8 mouse cellular contexts compared by ENCODE assay signal in the genomic region with DNA sequence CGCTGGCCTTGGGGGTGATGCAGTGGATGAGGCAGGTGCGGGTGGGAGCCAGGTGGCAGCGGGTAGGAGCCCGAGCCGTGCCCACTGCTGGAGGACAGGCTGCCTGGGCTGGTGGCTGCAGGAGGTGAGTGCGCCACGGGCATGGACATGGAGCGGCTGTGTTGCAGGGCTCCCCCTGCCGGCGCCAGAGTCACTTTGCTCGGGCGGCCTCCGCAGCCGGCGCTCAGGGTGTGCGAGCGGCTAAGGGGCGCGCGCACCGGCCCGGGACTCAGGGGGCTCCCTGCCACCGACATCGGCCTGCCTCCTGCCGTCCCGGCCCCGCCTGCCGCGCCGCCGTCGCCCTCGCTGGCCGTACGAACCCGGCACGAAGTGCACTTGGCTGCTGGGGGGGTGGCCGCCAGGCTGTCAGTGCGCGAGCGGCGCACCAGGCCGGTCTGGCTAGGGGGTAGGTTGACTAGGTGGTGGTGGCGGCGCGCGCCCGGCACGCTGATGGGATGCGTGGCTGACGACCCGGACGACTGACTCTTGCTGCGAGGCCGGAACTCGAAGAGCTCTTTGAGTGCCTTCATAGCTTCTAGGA. TPM values are rescaled to one million over a fixed set of nuclear protein-coding genes. Genes with fewer than 3 reads are reported as not detected.
DNase-seq lines count a peak whose midpoint lies in the region; ATAC-seq and TF ChIP-seq lines count a peak whose summit lies in the region.

No protein-coding gene starts in this region.

- TF ChIP-seq CTCF in MEL (IDR thresholded peaks at IDR 0.05 in 2 of 3, conservative IDR thresholded peaks at IDR 0.05 in 1 of 3; ENCODE audit: control insufficient read depth in 1 of 3, insufficient read depth in 1 of 3, low read depth in 2 of 3, low read length in 3 of 3, poor library complexity in 1 of 3, severe bottlenecking in 1 of 3): peak in 2 of 3 experiments; percentile 74 to 91; a peak in 5 of 6 replicates
- peak; percentile 90 for TF ChIP-seq CTCF in lung, postnatal 0 days (IDR thresholded peaks at IDR 0.05)

- H3K27ac ChIP-seq in MEL (ENCODE audit: control insufficient read depth, low read depth, low read length): peak overlapping the region; percentile 77
- H3K27ac ChIP-seq in hindbrain, embryonic 10.5 days: peak overlapping the region; percentile 99
- H3K27ac ChIP-seq in lung, postnatal 0 days (ENCODE audit: low read length): peak overlapping the region; percentile 99

- no peaks in the 10 kb centered on the region for H3K9me3 ChIP-seq in MEL (replicated peaks; ENCODE audit: insufficient read depth, low read length)
- H3K9me3 ChIP-seq in hindbrain, embryonic 10.5 days: no peaks in the 10 kb centered on the region
- no peaks in the 10 kb centered on the region for H3K9me3 ChIP-seq in lung, postnatal 0 days (ENCODE audit: low read length)

- under 1% methylated on average over 56 of the region's 56 CpGs for whole genome bisulfite sequencing in hindbrain, embryonic 10.5 days
- WGBS in lung, postnatal 0 days: under 1% methylated on average over 29 of the region's 56 CpGs

- H3K4me2 ChIP-seq in lung, postnatal 0 days (replicated peaks; ENCODE audit: low read depth, low read length): peak overlapping the region; percentile 89

- no peak; a peak in 1 of 4 replicates for TF ChIP-seq POLR2A in MEL (IDR thresholded peaks at IDR 0.05; ENCODE audit: control insufficient read depth in 1 of 2, insufficient read depth in 1 of 2, low read depth in 1 of 2, low read length in 2 of 2, poor library complexity in 1 of 2)

- peak overlapping the region; percentile 83 to 88 for H3K4me3 ChIP-seq in MEL (ENCODE audit: control insufficient read depth in 1 of 2, insufficient read depth in 1 of 2, low read depth in 2 of 2, low read length in 2 of 2)
- H3K4me3 ChIP-seq in hindbrain, embryonic 10.5 days: peak overlapping the region; percentile 88
- H3K4me3 ChIP-seq in lung, postnatal 0 days (ENCODE audit: low read depth, low read length): peak overlapping the region; percentile 79

- H3K36me3 ChIP-seq in MEL (ENCODE audit: control insufficient read depth in 1 of 2, insufficient read depth in 2 of 2, low read length in 2 of 2): peaks cover 0 to 6% of the 10 kb centered on the region in 2 experiments; a peak in 2 of 4 replicates
- H3K36me3 ChIP-seq in hindbrain, embryonic 10.5 days: peaks cover 27% of the 10 kb centered on the region
- H3K36me3 ChIP-seq in lung, postnatal 0 days (ENCODE audit: insufficient read depth, low read length): no peaks in the 10 kb centered on the region

- peak; percentile 70 for TF ChIP-seq RAD21 in MEL (IDR thresholded peaks at IDR 0.05; ENCODE audit: low read depth, low read length)

- peak; percentile 86 for DNase-seq in MEL (ENCODE audit: low read depth, low spot score)
- peak; percentile 92 for DNase-seq in cerebellum, adult 8-10 months
- peak; percentile 91 for DNase-seq in hindbrain, embryonic 10.5 days (ENCODE audit: low spot score)
- DNase-seq in layer of hippocampus, postnatal 10 days (ENCODE audit: low spot score in 2 of 2): peak; percentile 92 to 96
- peak; percentile 93 for DNase-seq in lung, postnatal 0 days (ENCODE audit: low spot score)
- peak; percentile 74 for DNase-seq in ovary, postnatal 10 days (ENCODE audit: low spot score)
- peak; percentile 77 to 88 for DNase-seq in thymus, postnatal 10 days (ENCODE audit: low spot score in 2 of 2)

- peaks cover 6 to 28% of the 10 kb centered on the region in 2 experiments for H3K4me1 ChIP-seq in MEL (ENCODE audit: control insufficient read depth in 1 of 2, insufficient read depth in 2 of 2, low read length in 2 of 2)
- peaks cover 79% of the 10 kb centered on the region for H3K4me1 ChIP-seq in hindbrain, embryonic 10.5 days (replicated peaks)
- H3K4me1 ChIP-seq in lung, postnatal 0 days (ENCODE audit: insufficient read depth, low read depth, low read length): peaks cover 22% of the 10 kb centered on the region; the same call in 1 of the 2 replicates

- peak overlapping the region; percentile 83 for H3K9ac ChIP-seq in MEL (ENCODE audit: control insufficient read depth, low read depth, low read length, poor library complexity, severe bottlenecking)
- H3K9ac ChIP-seq in lung, postnatal 0 days (replicated peaks; ENCODE audit: low read depth): peak overlapping the region; percentile 79

- no peak for TF ChIP-seq EP300 in MEL (IDR thresholded peaks at IDR 0.05; ENCODE audit: low read depth in 1 of 2, low read length in 2 of 2)
- TF ChIP-seq EP300 in lung, postnatal 0 days (IDR thresholded peaks at IDR 0.05): no peak

- no peaks in the 10 kb centered on the region for H3K27me3 ChIP-seq in MEL (ENCODE audit: control insufficient read depth in 1 of 2, insufficient read depth in 2 of 2, low read length in 2 of 2)
- H3K27me3 ChIP-seq in hindbrain, embryonic 10.5 days (ENCODE audit: insufficient read depth, poor library complexity, severe bottlenecking): peaks cover 20% of the 10 kb centered on the region; the same call in 1 of the 2 replicates
- no peaks in the 10 kb centered on the region for H3K27me3 ChIP-seq in lung, postnatal 0 days (replicated peaks; ENCODE audit: insufficient read depth, low read length)

- peaks cover 68% of the 10 kb centered on the region for H3K79me2 ChIP-seq in MEL (ENCODE audit: control insufficient read depth, insufficient read depth, low read length, poor library complexity)

- peak; percentile 56 for ATAC-seq in frontal cortex, adult (ENCODE audit: low TSS enrichment)
- ATAC-seq in lung, postnatal 0 days: peak; percentile 41

TF ChIP-seq in MEL, 35 proteins besides CTCF, POLR2A, EP300 and RAD21:
- 0 out of 2 replicates have a peak, but pooled peaks have one; percentile 82 for TF ChIP-seq UBTF (IDR thresholded peaks at IDR 0.05; ENCODE audit: borderline replicate concordance, insufficient read depth, low read depth, low read length)
- peak; percentile 55; the same call in 1 of the 2 replicates for TF ChIP-seq MXI1 (IDR thresholded peaks at IDR 0.05; ENCODE audit: low read depth, low read length)
- peak; percentile 81 for TF ChIP-seq SMC3 (IDR thresholded peaks at IDR 0.05; ENCODE audit: low read depth, low read length)
- 0 out of 2 replicates have a peak, but pooled peaks have one; percentile 21 for TF ChIP-seq SIN3A (IDR thresholded peaks at IDR 0.05; ENCODE audit: low read length)
- no peak for TF ChIP-seq GABPA (IDR thresholded peaks at IDR 0.05; ENCODE audit: low read depth, low read length)
- TF ChIP-seq MAX (IDR thresholded peaks at IDR 0.05; ENCODE audit: low read length): no peak
- TF ChIP-seq MAZ (IDR thresholded peaks at IDR 0.05; ENCODE audit: low read depth, low read length): 0 out of 2 replicates have a peak, but pooled peaks have one; percentile 22
- TF ChIP-seq ZC3H11A (IDR thresholded peaks at IDR 0.05; ENCODE audit: low read depth, low read length): peak; percentile 56
- peak; percentile 30; the same call in 1 of the 2 replicates for TF ChIP-seq TCF12 (IDR thresholded peaks at IDR 0.05; ENCODE audit: low read depth, low read length)
- TF ChIP-seq NELFE (IDR thresholded peaks at IDR 0.05; ENCODE audit: low read depth, low read length): peak; percentile 39; the same call in 1 of the 2 replicates
TF ChIP-seq in MEL: peak in this region for 8.

RNA-seq across cellular contexts. Expression of a gene that starts 1.2 kb away (rescaled TPM):
- 12.4 and 16.4 TPM in 2 replicates for total RNA-seq in MEL (2012; rRNA removed)
- polyA plus RNA-seq in MEL (2012; ENCODE audit: insufficient read depth in 1 of 2, insufficient read length in 2 of 2, low read depth in 1 of 2, low replicate concordance in 2 of 2, missing spikeins in 1 of 2): 10 to 100 TPM in 1 of 2 experiments, not detected in 1; 23.1 TPM
- 4.9 and 6.0 TPM in 2 replicates for polyA plus RNA-seq in hindbrain, embryonic 10.5 days (2016; fragmentation: Nextera tagmentation; extraction: Ambion mirVana)
- 10 to 100 TPM; 44.9 to 54.0 TPM for total RNA-seq in layer of hippocampus, postnatal 10 days (2021)
- 6.9 and 7.2 TPM in 2 replicates for polyA plus RNA-seq in lung, postnatal 0 days (2015; fragmentation: Nextera tagmentation; extraction: Ambion mirVana)

Comparison
In these comparisons a context has a peak if more than half of its experiments do, and no peak if none do; other contexts are left out.
1. Peak in every context shown above with its lines: DNase-seq, ATAC-seq, H3K4me3 ChIP-seq and H3K27ac ChIP-seq.